In the genomic region with DNA sequence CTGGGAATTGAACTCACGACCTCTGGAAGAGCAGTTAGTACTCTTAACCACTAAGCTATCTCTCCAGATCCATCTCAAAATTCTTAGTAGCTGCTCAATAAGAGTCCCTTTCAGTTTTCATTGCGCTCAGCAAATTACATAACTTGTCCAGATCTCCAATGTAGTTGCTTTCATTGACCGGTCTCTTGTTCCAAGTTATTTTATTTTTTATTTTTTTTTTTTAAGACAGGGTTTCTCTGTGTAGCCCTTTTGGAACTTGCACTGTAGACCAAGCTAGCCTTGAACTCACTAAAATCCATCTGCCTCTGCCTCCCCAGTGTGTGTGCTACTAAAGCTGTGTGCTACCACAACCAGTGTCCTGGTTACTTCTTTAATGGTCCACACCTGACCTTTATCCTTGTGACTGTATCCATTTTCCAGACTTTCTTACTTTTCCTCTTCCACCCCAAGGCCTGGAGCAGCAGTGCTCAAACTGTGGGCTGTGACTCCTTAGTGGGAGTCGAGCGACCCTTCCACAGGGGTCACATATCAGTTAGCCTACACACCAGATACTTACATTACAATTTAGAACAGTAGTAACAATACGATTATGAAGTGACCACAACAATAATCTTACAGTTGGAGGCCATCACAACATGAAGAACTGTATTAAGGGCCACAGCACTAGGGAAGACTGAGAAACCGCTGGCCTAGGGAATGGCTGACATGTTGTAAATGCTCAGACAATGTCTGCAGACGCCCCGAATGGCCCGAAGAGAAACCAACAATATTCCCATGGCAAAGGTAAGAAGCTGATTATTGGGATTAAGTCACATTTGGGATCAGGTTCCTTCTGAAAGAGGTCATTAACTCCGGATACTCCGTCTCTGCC, we compare ENCODE assay signal across 16 mouse cellular contexts.
A peak's percentile ranks its signal among the peaks of the same experiment; 100 is the strongest.
DNase-seq lines count a peak whose midpoint lies in the region; ATAC-seq lines count a peak whose summit lies in the region.
"Had no signal": no experiment of that assay in that cellular context is flagged by ENCODE, and none has a peak within 500 bp of the region (broad histone marks: within the 10 kb centered on the region; RNA-seq: fewer than 3 reads in every experiment).

No protein-coding gene starts in this region.

- WGBS in hindbrain, embryonic 10.5 days: 81% methylated on average over 12 of the region's 12 CpGs
- WGBS in hindbrain, embryonic 11.5 days: 78% methylated on average over 12 of the region's 12 CpGs
- 44% methylated on average over 12 of the region's 12 CpGs for WGBS in forebrain, embryonic 16.5 days
- 46% methylated on average over 12 of the region's 12 CpGs for WGBS in midbrain, embryonic 12.5 days

- H3K9ac ChIP-seq in hindbrain, embryonic 11.5 days (ENCODE audit: low read depth, low read length): no peak overlapping the region
- H3K9ac ChIP-seq in forebrain, embryonic 16.5 days (replicated peaks; ENCODE audit: low read depth, low read length): peak overlapping the region; percentile 41
- peak overlapping the region; percentile 28; the same call in 1 of the 2 replicates for H3K9ac ChIP-seq in midbrain, embryonic 12.5 days (replicated peaks)
- H3K9ac ChIP-seq: embryonic facial prominence, embryonic 15.5 days; heart, embryonic 12.5 days; stomach, embryonic 15.5 days had no signal

- no peak overlapping the region; the same call in 1 of the 2 replicates for H3K4me3 ChIP-seq in hindbrain, embryonic 10.5 days
- no peak overlapping the region for H3K4me3 ChIP-seq in hindbrain, embryonic 11.5 days (ENCODE audit: low read depth, low read length)
- H3K4me3 ChIP-seq in forebrain, embryonic 16.5 days (replicated peaks; ENCODE audit: low read length): peak overlapping the region; percentile 32
- H3K4me3 ChIP-seq in midbrain, embryonic 12.5 days: peak overlapping the region; percentile 26
- H3K4me3 ChIP-seq: embryonic facial prominence, embryonic 15.5 days; heart, embryonic 12.5 days; stomach, embryonic 15.5 days had no signal

- peaks cover 7% of the 10 kb centered on the region; the same call in 1 of the 2 replicates for H3K9me3 ChIP-seq in hindbrain, embryonic 10.5 days
- H3K9me3 ChIP-seq in hindbrain, embryonic 11.5 days (ENCODE audit: control insufficient read depth, low read length): no peaks in the 10 kb centered on the region
- 0 out of 2 replicates have a peak, but pooled peaks cover 4% of the 10 kb centered on the region for H3K9me3 ChIP-seq in forebrain, embryonic 16.5 days (ENCODE audit: control insufficient read depth, low read length)
- H3K9me3 ChIP-seq in midbrain, embryonic 12.5 days: peaks cover 5% of the 10 kb centered on the region; the same call in 1 of the 2 replicates

- H3K36me3 ChIP-seq in hindbrain, embryonic 10.5 days: no peaks in the 10 kb centered on the region
- no peaks in the 10 kb centered on the region for H3K36me3 ChIP-seq in hindbrain, embryonic 11.5 days (ENCODE audit: control insufficient read depth, insufficient read depth, low read length)
- H3K36me3 ChIP-seq in forebrain, embryonic 16.5 days (ENCODE audit: control insufficient read depth, insufficient read depth): no peaks in the 10 kb centered on the region
- no peaks in the 10 kb centered on the region for H3K36me3 ChIP-seq in midbrain, embryonic 12.5 days
- H3K36me3 ChIP-seq: embryonic facial prominence, embryonic 15.5 days; heart, embryonic 12.5 days; stomach, embryonic 15.5 days had no signal

- no peak for DNase-seq in hindbrain, embryonic 10.5 days (ENCODE audit: low spot score)
- DNase-seq in hindbrain, embryonic 11.5 days (ENCODE audit: low spot score): no peak
- DNase-seq in adipocyte (ENCODE audit: low spot score): peak; percentile 93
- no peak for DNase-seq in adrenal gland, postnatal 25 days
- no peak for DNase-seq in adrenal gland, postnatal 4 days (ENCODE audit: low spot score in 2 of 2)
- DNase-seq in right cerebral cortex, postnatal 14 days: no peak
- DNase-seq: B cell, adult 2 months; cerebellum, adult 8-10 months; thymus, postnatal 14 days had no signal

- 0 out of 2 replicates have a peak, but pooled peaks cover 8% of the 10 kb centered on the region for H3K27me3 ChIP-seq in hindbrain, embryonic 10.5 days (ENCODE audit: insufficient read depth, poor library complexity, severe bottlenecking)
- H3K27me3 ChIP-seq in hindbrain, embryonic 11.5 days (ENCODE audit: control insufficient read depth, insufficient read depth, low read length): no peaks in the 10 kb centered on the region
- H3K27me3 ChIP-seq in forebrain, embryonic 16.5 days (replicated peaks; ENCODE audit: control insufficient read depth, insufficient read depth, low read length): no peaks in the 10 kb centered on the region
- peaks cover 52% of the 10 kb centered on the region for H3K27me3 ChIP-seq in midbrain, embryonic 12.5 days
- H3K27me3 ChIP-seq: embryonic facial prominence, embryonic 15.5 days; heart, embryonic 12.5 days; stomach, embryonic 15.5 days had no signal

- H3K27ac ChIP-seq in hindbrain, embryonic 10.5 days: 0 out of 2 replicates have a peak overlapping the region, but pooled peaks have one; percentile 35
- H3K27ac ChIP-seq in hindbrain, embryonic 11.5 days (ENCODE audit: low read depth, low read length): no peak overlapping the region
- H3K27ac ChIP-seq in forebrain, embryonic 16.5 days (ENCODE audit: low read length): no peak overlapping the region
- H3K27ac ChIP-seq in midbrain, embryonic 12.5 days (replicated peaks): 0 out of 2 replicates have a peak overlapping the region, but pooled peaks have one; percentile 25
- H3K27ac ChIP-seq: embryonic facial prominence, embryonic 15.5 days; stomach, embryonic 15.5 days had no signal

- no peak for ATAC-seq in hindbrain, embryonic 11.5 days (ENCODE audit: low FRiP score)
- ATAC-seq in forebrain, embryonic 16.5 days: peak; percentile 41
- ATAC-seq in midbrain, embryonic 12.5 days (ENCODE audit: low FRiP score, low read depth): peak; percentile 34; the same call in 1 of the 2 replicates
- ATAC-seq: lung, postnatal 0 days had no signal

- H3K4me2 ChIP-seq in hindbrain, embryonic 11.5 days (replicated peaks; ENCODE audit: low read depth, low read length): no peak overlapping the region
- peak overlapping the region; percentile 51 for H3K4me2 ChIP-seq in forebrain, embryonic 16.5 days (ENCODE audit: low read length)
- peak overlapping the region; percentile 48 for H3K4me2 ChIP-seq in midbrain, embryonic 12.5 days (replicated peaks)
- H3K4me2 ChIP-seq: heart, embryonic 12.5 days; liver, embryonic 11.5 days; stomach, embryonic 15.5 days had no signal

- H3K4me1 ChIP-seq in hindbrain, embryonic 10.5 days (replicated peaks): peaks cover 10% of the 10 kb centered on the region; the same call in 1 of the 2 replicates
- H3K4me1 ChIP-seq in hindbrain, embryonic 11.5 days (replicated peaks; ENCODE audit: control insufficient read depth, insufficient read depth, low read length): no peaks in the 10 kb centered on the region
- peaks cover 4% of the 10 kb centered on the region; the same call in 1 of the 2 replicates for H3K4me1 ChIP-seq in forebrain, embryonic 16.5 days (replicated peaks; ENCODE audit: control insufficient read depth, insufficient read depth, low read length)
- H3K4me1 ChIP-seq in midbrain, embryonic 12.5 days: peaks cover 12% of the 10 kb centered on the region
- H3K4me1 ChIP-seq: embryonic facial prominence, embryonic 15.5 days; heart, embryonic 12.5 days; stomach, embryonic 15.5 days had no signal

Comparison
In these comparisons a context has a peak if more than half of its experiments do, and no peak if none do; other contexts are left out.
1. H3K27ac ChIP-seq: peak in hindbrain, embryonic 10.5 days (single experiment) and midbrain, embryonic 12.5 days (single experiment); none in hindbrain, embryonic 11.5 days (single experiment) and forebrain, embryonic 16.5 days (single experiment).
2. H3K4me3 ChIP-seq: peak in forebrain, embryonic 16.5 days (single experiment) and midbrain, embryonic 12.5 days (single experiment); none in hindbrain, embryonic 10.5 days (single experiment) and hindbrain, embryonic 11.5 days (single experiment).